Mouse (Mus musculus): ENCODE measurements around the gene Syngr2.
A peak's percentile ranks its signal among the peaks of the same experiment; 100 is the strongest.

Gene Syngr2

DNA sequence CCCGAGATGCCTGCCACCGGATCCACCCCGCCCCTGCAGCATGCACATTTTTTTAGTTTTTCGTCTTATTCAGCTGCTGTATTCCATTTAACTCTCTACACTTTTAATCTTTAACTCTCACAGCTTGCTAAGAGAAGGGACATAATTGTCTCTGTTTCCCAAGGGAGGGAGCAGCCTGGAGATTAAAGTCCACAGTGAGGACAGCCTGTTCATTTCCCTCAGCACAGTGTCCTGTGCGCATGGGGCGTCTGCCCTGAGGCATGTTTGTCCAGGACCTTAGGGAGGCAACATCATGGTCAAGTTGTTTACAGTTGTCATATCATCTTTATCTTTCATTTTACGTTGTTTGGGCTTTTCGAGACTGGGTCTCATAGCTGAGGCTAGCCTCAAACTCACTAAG is 24.6 kb downstream of the Syngr2 start:
- no peak for DNase-seq

DNA sequence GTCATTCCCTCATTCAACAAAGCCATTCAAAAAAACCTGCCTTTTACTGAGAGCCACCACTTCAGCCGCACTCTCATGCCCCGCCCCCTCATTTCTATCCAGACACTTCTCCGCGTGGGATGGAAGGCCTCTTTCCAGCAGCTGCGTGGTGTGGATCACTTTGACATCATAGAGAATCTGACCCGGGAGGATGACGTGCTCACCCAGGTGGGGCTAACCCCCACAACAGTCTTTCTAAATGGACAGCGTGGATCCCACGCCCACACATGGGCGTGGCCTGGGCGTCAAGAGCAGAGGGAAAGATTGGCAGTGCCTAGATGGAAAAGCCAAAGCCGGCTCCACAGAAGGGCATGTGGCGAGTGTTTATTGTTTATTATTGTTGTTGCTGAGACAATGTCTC is 26.8 kb downstream of the Syngr2 start:
- peak; percentile 80 for DNase-seq

DNA sequence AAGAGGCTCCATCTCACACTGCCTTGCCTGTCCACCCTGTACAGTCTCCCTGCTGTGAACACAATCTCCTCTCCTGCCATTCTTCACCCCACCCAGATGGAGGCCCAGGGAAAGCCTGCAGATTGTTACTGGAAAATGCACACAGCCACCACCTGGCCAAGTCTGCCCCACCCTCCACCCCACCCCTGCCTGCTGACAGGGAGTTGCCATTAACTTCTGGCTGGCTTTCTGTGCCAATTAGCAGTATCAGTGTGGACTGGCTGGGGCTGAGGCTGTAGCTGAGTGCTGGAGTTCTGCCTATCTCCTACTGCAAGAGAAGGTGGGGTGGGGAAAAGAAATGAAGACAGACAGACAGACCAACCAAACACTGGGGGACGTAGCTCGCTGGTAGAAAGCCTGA is 29.1 kb downstream of the Syngr2 start:
- peak; percentile 90 for DNase-seq

DNA sequence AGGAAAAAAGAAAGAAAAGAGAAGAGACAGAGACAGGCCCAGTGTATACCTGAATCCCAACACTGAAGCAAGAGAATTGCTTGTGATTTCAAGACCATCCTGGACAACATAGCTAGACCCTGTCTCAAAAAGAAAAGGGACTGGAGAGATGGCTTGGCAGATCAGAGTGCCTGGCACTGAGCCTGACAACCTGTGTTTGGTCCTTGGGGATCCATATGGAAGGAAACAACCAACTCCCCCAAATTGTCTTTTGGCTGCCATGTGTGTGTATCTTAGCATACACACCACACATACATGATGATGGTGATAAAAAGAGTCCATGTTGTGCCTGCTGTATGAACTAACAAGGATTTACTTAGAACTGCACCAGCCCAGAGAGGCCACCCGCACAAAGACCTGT is 29.6 kb downstream of the Syngr2 start:
- no peak for DNase-seq

DNA sequence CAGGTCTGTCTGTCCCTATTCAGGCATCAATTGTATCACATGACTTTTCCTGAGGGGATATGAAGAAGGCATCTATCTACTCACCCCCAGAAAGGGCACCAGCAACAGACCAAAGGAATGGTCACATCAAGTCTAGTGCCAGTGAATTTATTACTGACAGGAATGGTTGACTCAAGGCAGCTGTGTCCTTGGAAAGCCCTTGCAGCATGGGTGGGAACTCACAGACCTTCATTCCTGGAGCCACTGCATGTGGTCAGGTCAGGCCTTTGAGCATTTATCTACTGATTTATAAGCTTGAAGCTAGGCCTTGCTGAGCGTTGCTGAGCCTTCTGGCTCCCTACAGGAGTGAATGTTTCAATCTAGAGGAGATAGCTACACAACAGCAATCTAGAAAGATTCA is 31.4 kb downstream of the Syngr2 start:
- no peak for DNase-seq

DNA sequence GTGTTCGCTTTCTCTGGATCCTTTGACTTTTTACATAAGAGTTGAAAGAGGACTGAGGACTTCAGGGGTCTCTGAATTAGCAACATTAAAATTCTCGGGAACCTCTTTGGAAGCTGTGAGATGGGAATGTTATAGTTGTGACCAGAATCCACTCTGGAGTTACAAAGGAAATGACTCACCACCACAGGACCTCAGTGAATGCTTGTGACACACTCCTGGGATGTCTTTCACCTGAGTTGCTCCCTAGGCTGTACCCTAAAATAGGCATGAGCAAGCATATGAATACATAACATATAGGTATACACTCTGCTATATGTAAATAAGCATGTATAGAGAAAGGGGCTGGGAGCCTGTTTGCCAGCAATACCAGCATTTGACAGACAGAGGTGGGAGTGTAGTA is 34.0 kb downstream of the Syngr2 start:
- DNase-seq, result no peak

DNA sequence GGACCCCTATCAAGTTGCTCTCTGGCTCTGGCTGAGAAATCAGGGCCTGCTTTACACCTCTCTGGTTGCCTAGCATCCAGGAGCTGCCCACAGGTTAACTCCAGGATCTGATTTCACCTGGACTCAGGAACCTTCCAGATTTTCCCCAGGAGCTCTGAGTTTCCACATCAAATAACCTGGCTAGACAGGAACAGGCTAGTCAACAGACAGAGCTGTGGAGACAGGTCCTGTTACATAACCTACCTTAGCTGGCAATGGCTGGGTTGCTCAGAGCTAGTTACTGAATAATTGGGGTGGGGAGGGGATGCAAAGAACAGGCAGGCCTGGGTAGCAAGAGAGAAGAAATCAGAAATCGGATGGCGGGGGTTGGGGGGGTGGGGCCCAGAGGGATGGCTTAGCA is 35.5 kb downstream of the Syngr2 start:
- DNase-seq, result no peak

DNA sequence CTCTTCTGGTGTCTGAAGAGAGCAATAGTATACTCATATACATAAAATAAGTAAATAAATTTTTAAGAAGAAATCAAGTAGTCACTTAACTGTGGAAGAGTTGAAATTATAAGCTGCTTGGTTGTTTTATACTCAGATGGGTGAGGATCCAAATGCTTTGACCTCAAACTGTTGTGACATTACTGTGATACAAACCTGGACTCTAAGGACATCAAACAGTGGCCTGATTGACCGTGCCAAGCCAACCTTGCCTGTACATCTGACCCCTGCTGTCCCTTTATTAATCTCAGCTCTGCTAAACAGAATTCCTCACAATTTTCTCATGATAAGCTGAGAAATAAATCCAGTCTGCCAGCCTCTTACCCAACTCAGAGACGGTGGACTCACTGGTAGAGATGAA is 36.2 kb downstream of the Syngr2 start:
- no peak for DNase-seq

DNA sequence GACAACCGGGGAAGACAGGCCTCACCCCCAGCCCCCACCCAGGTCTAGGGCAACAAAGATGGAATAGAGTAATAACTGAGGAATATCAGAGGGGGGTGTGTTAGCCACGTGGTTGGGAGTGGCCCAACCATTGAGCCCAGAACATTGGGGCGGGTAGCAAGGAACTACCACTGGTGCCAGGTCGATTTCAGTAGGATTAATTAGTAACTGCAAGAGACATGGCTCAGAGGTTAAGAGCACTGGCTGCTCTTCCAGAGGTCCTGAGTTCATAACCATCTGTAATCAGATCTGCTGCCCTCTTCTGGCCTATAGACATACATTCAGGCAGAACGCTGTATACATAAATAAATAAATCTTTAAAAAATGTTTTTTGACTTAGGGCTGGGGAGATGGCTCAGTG is 37.2 kb downstream of the Syngr2 start:
- no peak for DNase-seq

DNA sequence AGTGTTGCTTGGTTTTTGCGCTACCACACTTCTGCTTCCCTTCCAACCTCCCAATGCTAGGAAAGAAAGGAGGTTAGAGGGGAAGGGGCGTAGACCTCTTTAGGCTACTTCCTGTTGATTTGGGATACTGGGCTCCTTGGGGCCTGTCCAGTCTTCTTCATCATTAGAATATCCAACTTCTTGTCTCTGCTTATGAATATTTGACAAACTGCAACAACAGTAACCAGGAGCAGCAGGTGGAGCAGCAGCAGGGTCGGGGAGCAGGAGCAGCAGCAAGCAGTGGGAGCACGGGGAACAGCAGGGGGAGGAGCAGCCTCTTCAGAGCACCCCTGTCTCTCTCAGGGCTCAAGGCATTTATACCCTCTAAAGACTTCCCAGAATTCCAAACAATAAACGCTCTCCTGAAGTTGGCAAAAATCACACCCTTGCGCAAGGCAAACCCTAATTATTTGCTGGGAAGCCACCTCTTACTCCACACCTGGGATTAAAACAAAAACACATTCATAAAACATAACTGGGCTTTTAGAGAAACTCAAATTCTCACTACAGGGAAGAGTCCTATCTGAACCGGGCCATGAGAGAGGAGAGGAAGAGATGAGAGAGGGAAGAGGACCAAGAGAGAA is 38.2 kb downstream of the Syngr2 start:
- no peak for DNase-seq

DNA sequence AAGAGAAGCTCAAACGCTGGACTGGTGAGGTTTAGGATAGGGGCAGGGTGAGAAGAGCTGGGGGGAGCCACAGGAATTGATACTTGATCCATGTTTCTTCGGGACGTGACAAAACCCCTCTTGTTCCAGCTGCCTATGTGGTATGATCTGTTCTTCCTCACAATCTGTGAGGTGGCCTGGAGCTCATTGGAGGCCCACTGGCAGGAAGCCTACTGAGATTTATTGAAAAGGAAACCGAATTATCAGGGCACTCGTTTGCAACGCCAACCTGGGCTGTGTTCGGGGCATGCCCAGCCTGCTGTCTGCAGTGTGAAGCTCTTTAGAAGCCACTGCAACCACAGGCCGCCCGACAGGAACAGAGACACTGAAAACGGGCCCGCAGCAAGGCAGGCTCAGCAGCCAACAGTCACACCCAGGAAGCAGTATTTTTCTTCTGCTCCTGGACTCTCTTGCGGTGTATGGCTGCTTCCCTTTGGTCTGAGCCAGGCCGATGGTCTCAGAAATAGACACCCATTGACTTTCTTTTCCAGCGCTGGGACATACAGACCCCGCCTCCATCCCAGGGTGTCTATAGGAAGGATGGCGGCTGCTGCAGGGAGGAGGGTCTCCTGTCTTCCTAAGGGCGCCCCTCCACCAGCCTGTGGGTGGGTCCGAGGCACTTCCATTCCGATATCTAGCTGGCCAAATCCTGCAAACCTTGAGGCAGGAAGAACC is 39.0 kb downstream of the Syngr2 start:
- peak; percentile 39 for DNase-seq

DNA sequence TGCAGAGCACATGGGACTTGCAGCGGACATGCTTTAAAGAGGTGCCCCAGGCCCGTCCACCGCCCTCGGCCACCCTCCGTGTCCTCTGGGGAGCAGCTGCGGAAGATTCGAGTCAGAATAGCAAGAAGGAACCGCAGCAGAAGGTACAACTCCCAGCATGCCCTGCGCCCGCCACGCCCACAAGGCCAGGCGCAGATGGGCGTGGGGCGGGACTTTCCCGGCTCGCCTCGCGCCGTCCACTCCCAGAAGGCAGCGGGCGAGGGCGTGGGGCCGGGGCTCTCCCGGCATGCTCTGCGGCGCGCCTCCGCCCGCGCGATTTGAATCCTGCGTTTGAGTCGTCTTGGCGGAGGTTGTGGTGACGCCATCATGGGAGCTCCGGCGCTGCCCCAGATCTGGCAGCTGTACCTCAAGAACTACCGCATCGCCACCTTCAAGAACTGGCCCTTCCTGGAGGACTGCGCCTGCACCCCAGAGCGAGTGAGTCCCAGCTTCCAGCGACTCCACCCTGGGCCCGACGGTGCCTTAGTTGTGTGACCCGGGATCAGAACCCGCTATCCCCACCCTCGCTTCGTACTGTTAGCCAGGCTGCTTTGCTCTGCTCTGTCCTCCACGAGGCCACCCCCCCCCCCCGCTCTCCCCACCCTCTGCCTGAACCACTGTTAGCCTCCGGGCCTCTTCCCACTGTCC is 39.7 kb downstream of the Syngr2 start, which contains the start of gene Birc5:
TSS of gene Birc5 (plus strand) at position 267 of the 687 bp plus-strand sequence.
- peak; percentile 98 for DNase-seq

DNA sequence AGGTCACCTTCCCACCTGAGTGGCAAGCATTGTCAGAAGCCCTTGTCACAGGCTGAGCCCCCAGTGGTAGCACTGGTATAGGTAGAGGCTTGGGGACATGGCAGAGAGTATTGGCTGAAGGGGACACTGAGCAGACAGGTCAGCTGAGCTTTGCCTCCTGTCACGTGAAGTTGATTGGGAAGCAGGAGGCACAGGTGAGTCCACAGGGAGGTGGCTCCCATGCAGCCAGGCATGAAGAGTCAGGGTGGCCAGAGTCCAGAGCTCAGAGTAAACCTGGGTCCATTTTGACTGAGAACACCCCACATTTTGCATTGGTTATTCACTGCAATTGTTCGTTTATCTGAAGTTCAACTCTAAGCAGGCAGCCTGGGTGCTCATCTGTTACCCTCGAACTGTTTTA is 43.4 kb downstream of the Syngr2 start:
- no peak for DNase-seq

DNA sequence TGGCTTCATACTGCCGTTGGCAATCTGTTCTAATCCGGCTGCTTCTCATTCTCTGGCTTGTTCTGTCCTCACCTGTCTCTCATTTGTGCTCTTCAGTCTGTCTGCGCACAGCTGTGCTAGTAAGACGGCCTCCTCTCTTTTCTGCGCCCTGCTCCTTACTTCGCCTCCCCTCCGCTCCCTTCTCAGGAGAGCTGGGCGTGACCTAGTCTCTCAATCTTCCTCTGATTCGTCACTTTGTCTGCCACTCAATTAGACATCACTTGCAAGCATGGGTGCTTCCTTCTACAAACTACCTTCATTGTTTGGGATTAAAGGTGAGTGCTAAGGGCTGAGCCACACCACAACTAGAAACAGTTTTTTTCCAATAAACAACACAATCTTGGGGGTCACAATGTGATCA is 44.8 kb downstream of the Syngr2 start:
- DNase-seq, result no peak

DNA sequence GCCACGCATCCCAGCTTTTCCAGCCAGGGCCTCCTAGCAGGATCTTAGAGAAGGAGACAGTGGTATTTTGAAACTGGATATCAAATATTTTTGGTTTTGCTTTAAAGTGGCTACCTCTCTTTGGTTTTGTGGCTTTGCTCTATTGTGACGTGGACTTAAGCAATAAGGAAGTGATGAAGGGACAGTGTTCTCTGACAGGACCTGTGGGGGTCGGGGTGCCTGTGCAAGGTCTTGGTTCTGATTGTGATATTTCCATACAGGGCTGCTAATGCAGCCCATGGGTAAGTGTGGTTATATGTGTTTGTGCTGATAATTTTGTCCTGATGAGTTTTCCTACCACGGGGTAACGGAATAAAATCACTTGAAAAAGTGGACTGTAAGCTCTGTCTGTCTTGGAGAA is 45.9 kb downstream of the Syngr2 start:
- no peak for DNase-seq

DNA sequence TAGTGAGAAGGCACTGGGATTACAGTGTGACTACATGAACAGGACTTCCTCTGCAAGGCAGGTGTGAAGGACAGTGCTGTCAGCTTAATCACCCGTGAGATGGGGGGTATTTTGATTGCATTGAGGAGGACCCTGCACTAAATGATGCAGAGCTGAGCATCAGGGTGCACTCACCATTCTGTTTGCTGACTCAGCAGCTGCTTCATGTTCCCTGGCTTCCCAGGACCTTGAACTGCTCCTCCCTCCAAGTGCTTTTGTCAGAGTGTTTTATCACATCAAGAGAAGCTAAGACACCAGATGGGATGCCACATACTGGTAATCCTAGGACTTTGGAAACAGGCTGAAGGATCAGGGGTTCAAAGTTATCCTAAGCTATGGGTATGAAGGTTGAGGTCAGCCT is 46.5 kb downstream of the Syngr2 start:
- no peak for DNase-seq

DNA sequence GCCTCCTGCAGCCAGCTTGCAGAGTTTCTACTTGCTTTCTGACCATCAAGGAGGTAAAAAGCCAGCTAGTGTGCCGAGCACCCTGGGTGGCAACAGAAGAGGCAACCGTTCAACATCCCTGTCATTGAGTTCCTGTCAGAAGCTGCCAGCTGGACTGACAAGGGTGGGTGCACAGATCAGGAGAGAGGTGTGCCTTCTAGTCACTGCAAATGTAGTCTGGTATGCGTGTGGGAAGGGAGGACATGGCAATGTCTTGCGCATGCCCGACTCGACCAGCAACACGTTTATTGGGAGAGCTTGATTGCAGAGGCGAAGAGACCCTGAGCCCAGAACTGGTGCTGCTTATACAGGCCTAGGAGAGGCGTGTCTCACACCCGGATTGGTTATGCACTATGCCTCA is 48.0 kb downstream of the Syngr2 start:
- DNase-seq, result no peak

DNA sequence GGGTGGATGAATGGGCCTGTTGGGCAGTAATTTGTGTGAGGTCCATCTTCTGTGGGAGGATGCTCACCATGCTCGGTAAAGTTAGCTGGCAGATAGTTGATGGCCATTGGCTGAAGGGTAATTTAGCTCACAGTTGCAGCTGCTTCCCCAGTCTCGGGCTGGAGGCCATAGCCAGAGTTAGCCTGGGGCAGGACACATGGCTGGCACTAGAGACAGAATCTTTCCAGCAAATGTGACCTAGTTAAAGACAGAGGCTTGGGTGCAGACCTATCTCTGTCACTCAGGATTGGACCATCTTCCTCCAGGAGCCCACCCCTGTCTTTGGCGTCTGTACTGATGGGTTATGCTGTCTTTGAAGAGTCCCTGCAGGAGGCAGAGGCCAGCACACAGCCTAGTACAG is 48.9 kb downstream of the Syngr2 start:
- DNase-seq, result no peak

DNA sequence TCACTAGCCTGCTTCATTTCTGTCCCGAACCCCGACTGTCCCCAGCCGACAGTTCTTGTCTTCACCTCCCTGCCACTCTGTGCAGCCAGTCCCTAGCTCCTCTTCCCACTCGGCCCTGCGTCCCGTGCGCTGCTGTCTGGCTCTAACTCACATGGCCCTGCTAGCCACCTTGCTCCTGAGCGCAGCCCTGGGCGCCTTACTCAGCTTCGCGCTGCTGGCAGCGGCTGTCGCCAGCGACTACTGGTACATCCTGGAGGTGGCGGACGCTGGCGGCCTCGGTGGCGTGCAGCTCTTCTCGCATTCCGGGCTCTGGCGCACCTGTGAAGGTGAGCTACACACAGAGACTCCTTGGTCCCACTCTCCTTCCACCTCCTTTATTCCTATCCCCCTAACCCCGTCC is 51.1 kb downstream of the Syngr2 start, which contains the start of gene Tmem235:
TSS of gene Tmem235 (plus strand) at position 152 of the 400 bp plus-strand sequence.
- DNase-seq, result no peak

DNA sequence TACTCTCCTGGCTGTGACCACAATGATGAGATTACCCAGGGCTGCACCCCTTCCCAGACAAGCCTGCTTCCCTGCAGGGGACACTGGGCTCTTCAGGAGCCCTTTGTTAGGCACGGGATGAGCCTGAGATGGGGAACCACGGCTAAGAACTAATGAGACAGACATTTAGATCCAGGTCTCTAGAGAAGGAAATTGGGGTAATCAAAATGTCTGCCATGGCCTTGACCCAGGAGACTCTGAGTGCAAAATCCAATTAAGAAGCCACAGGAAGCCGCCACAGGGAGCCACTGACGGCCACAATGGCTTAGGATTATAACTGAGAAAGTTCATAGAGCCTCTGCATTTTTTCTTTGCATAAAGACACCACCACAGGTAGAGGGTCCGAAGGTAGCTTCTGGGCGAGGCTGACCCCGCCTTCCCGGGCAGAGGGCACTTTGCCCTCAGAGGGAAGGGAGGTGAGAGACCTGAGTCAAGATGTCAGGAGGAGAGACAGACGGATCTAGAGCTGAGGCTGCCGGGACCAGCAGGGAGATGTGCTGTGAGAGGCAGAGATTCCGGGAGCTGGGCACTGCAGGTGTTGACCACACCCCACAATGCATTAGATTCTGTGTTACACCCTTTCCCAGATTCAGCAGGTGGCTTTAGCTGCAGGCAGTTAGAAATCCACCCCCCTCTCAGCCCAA is 53.8 kb downstream of the Syngr2 start:
- no peak for DNase-seq
